Mouse (Mus musculus): ENCODE data around the gene Clcn1. TPM values are rescaled to one million over a fixed set of nuclear protein-coding genes. Genes with fewer than 3 reads are reported as not detected.

Gene Clcn1
- polyA plus RNA-seq, 1 experiment: 1.00 TPM

GRCm38 (mm10) chr6:42351776-42352485, 65.4 kb downstream of the Clcn1 start:
- 56% methylated on average over 7 of the region's 7 CpGs for WGBS
- H3K36me3 ChIP-seq (ENCODE audit: control insufficient read depth, insufficient read depth, low read length): peaks cover 13% of the 10 kb centered on the region
- no peak overlapping the region for H3K27ac ChIP-seq (ENCODE audit: control insufficient read depth, insufficient read depth, low read length)
- H3K4me1 ChIP-seq (replicated peaks; ENCODE audit: control insufficient read depth, insufficient read depth, low read length): peaks cover 38% of the 10 kb centered on the region
- H3K4me3 ChIP-seq (ENCODE audit: control insufficient read depth, insufficient read depth, low read length): no peak overlapping the region; the same call in 1 of the 2 replicates
- DNase-seq: no peak
- TF ChIP-seq CTCF (IDR thresholded peaks at IDR 0.05; ENCODE audit: borderline replicate concordance, control insufficient read depth, extremely low read depth, insufficient read depth, low read length, poor library complexity): no peak
- no peak for TF ChIP-seq POLR2A (IDR thresholded peaks at IDR 0.05; ENCODE audit: control insufficient read depth, extremely low read depth, insufficient read depth, low read length, poor library complexity)
- H3K27me3 ChIP-seq (ENCODE audit: control insufficient read depth, insufficient read depth, low read length): no peaks in the 10 kb centered on the region

GRCm38 (mm10) chr6:42352486-42352846, 66.0 kb downstream of the Clcn1 start:
- Histone ChIP-seq H3K4me3 (ENCODE audit: control insufficient read depth, insufficient read depth, low read length) (no peak overlapping the region), H3K4me1 (replicated peaks; ENCODE audit: control insufficient read depth, insufficient read depth, low read length) (peaks cover 38% of the 10 kb centered on the region), H3K27me3 (ENCODE audit: control insufficient read depth, insufficient read depth, low read length) (no peaks in the 10 kb centered on the region), H3K27ac (ENCODE audit: control insufficient read depth, insufficient read depth, low read length) (no peak overlapping the region), H3K36me3 (ENCODE audit: control insufficient read depth, insufficient read depth, low read length) (peaks cover 18% of the 10 kb centered on the region)
- TF ChIP-seq POLR2A (IDR thresholded peaks at IDR 0.05; ENCODE audit: control insufficient read depth, extremely low read depth, insufficient read depth, low read length, poor library complexity) (no peak), CTCF (IDR thresholded peaks at IDR 0.05; ENCODE audit: borderline replicate concordance, control insufficient read depth, extremely low read depth, insufficient read depth, low read length, poor library complexity) (no peak)
- 95% methylated on average over 1 of the region's 1 CpGs for WGBS
- DNase-seq: no peak

- 39% methylated on average over 8 of the region's 8 CpGs for WGBS
- Histone ChIP-seq H3K4me1 (replicated peaks; ENCODE audit: control insufficient read depth, insufficient read depth, low read length) (peaks cover 38% of the 10 kb centered on the region), H3K36me3 (ENCODE audit: control insufficient read depth, insufficient read depth, low read length) (peaks cover 25% of the 10 kb centered on the region), H3K27me3 (ENCODE audit: control insufficient read depth, insufficient read depth, low read length) (no peaks in the 10 kb centered on the region), H3K4me3 (ENCODE audit: control insufficient read depth, insufficient read depth, low read length) (no peak overlapping the region), H3K27ac (ENCODE audit: control insufficient read depth, insufficient read depth, low read length) (no peak overlapping the region)
- no peak for DNase-seq
- TF ChIP-seq CTCF (IDR thresholded peaks at IDR 0.05; ENCODE audit: borderline replicate concordance, control insufficient read depth, extremely low read depth, insufficient read depth, low read length, poor library complexity) (no peak), POLR2A (IDR thresholded peaks at IDR 0.05; ENCODE audit: control insufficient read depth, extremely low read depth, insufficient read depth, low read length, poor library complexity) (no peak)
These were observed 66.7 kb downstream of the Clcn1 start for GRCm38 (mm10) chr6:42353180-42353579.

- DNase-seq: no peak
- no peak overlapping the region for H3K4me3 ChIP-seq (ENCODE audit: control insufficient read depth, insufficient read depth, low read length)
- no peaks in the 10 kb centered on the region for H3K27me3 ChIP-seq (ENCODE audit: control insufficient read depth, insufficient read depth, low read length)
- H3K27ac ChIP-seq (ENCODE audit: control insufficient read depth, insufficient read depth, low read length): no peak overlapping the region
- peaks cover 34% of the 10 kb centered on the region for H3K4me1 ChIP-seq (replicated peaks; ENCODE audit: control insufficient read depth, insufficient read depth, low read length)
- peaks cover 34% of the 10 kb centered on the region for H3K36me3 ChIP-seq (ENCODE audit: control insufficient read depth, insufficient read depth, low read length)
- TF ChIP-seq CTCF (IDR thresholded peaks at IDR 0.05; ENCODE audit: borderline replicate concordance, control insufficient read depth, extremely low read depth, insufficient read depth, low read length, poor library complexity): no peak
- no peak for TF ChIP-seq POLR2A (IDR thresholded peaks at IDR 0.05; ENCODE audit: control insufficient read depth, extremely low read depth, insufficient read depth, low read length, poor library complexity)
- 29% methylated on average over 11 of the region's 11 CpGs for WGBS
These were observed 67.9 kb downstream of the Clcn1 start for GRCm38 (mm10) chr6:42354076-42355019.

GRCm38 (mm10) chr6:42355366-42355765, 68.9 kb downstream of the Clcn1 start:
- peaks cover 35% of the 10 kb centered on the region for H3K36me3 ChIP-seq (ENCODE audit: control insufficient read depth, insufficient read depth, low read length)
- H3K27ac ChIP-seq (ENCODE audit: control insufficient read depth, insufficient read depth, low read length): no peak overlapping the region
- no peak overlapping the region for H3K4me3 ChIP-seq (ENCODE audit: control insufficient read depth, insufficient read depth, low read length)
- WGBS: 94% methylated on average over 6 of the region's 6 CpGs
- TF ChIP-seq CTCF (IDR thresholded peaks at IDR 0.05; ENCODE audit: borderline replicate concordance, control insufficient read depth, extremely low read depth, insufficient read depth, low read length, poor library complexity) (no peak), POLR2A (IDR thresholded peaks at IDR 0.05; ENCODE audit: control insufficient read depth, extremely low read depth, insufficient read depth, low read length, poor library complexity) (no peak)
- peaks cover 34% of the 10 kb centered on the region for H3K4me1 ChIP-seq (replicated peaks; ENCODE audit: control insufficient read depth, insufficient read depth, low read length)
- no peaks in the 10 kb centered on the region for H3K27me3 ChIP-seq (ENCODE audit: control insufficient read depth, insufficient read depth, low read length)
- no peak for DNase-seq

- DNase-seq: no peak
- WGBS: 99% methylated on average over 13 of the region's 13 CpGs
- peaks cover 35% of the 10 kb centered on the region for H3K36me3 ChIP-seq (ENCODE audit: control insufficient read depth, insufficient read depth, low read length)
- H3K27me3 ChIP-seq (ENCODE audit: control insufficient read depth, insufficient read depth, low read length): no peaks in the 10 kb centered on the region
- H3K4me3 ChIP-seq (ENCODE audit: control insufficient read depth, insufficient read depth, low read length): no peak overlapping the region
- no peak overlapping the region for H3K27ac ChIP-seq (ENCODE audit: control insufficient read depth, insufficient read depth, low read length)
- H3K4me1 ChIP-seq (replicated peaks; ENCODE audit: control insufficient read depth, insufficient read depth, low read length): peaks cover 27% of the 10 kb centered on the region
- TF ChIP-seq POLR2A (IDR thresholded peaks at IDR 0.05; ENCODE audit: control insufficient read depth, extremely low read depth, insufficient read depth, low read length, poor library complexity) (no peak), CTCF (IDR thresholded peaks at IDR 0.05; ENCODE audit: borderline replicate concordance, control insufficient read depth, extremely low read depth, insufficient read depth, low read length, poor library complexity) (no peak)
These were observed 69.5 kb downstream of the Clcn1 start for GRCm38 (mm10) chr6:42355794-42356600.

All from thymus, adult 2 months (tissue).